Mouse (Mus musculus): Measurements from ENCODE around the gene Papolb.
A peak's percentile ranks its signal among the peaks of the same experiment; 100 is the strongest.

Papolb gene

DNA sequence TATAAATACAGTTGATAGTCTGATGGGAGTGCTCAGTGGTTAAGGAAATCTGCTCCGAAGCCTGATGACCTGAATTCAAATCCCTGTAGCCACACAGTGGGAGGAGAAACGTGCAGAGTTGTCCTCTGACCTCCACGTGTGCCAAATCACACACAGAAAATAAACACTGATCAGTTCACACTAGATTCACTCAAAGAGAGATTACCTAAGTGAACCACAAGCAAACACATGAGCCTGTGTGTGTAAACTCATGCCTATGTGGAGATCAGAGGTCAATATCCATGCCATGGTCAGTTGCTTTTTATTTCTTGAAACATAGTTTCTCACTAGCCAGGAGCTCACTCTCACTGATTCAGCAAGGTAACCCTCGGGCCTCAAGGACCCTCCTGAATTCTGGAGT, 9.5 kb downstream of the Papolb start:
- no peak for DNase-seq (ENCODE audit: low read depth, low spot score)

DNA sequence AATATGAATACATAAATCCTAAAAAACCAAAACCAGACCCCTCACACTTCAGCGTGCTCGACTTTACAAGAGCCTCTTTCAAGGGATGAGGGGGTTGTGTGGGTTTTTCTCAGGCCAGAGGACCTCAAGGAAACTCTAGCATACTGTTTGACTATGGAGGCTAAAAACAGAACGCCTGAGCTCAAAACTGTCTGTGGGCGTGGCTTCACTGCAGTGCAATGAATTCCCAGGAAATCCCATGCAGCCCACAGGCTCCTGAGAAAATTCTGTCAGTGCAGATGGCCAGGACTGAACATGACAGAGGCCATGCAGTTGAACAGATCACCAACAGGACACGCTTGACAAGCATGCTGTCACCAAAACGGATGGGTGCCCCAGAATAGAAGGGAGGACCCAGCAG, 10.9 kb downstream of the Papolb start:
- no peak for DNase-seq (ENCODE audit: low read depth, low spot score)

DNA sequence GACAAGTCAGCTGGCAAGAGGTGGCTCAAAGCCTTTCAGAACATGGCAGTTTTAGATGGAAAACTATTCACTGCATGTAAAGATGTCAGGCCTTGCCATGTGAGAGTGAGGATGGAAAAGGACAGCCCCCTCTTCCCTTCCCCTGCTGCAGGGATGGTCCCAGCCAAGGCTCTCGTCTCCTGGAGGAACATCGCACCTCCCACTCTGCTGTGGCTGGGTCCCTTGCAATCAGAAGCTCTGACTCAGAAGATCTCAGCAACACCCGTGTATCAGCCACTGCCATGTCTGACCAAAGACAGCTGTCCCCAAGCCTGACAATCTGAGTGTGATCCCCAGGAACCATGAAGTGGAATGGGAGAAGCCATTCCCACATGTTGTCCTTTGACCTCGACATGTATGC, 17.8 kb downstream of the Papolb start:
- DNase-seq (ENCODE audit: low read depth, low spot score) = no peak

DNA sequence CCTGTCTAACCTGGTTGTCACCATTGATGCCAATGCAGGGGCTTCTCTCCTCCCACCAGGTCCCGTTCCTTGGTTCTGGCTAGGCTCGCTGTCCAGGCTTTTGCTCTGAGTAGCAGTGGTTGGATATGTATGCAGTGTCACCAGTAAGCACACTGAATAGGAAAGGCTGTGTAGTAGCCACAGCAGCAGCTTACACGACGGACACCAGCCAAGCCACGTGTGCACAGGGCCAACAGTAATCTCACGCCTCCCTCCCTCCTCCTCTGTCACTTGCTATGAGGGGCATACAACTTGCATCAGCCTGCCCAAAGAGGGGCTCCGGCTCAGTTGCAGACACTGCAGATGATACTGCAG, 19.8 kb downstream of the Papolb start:
- no peak for DNase-seq (ENCODE audit: low read depth, low spot score)

DNA sequence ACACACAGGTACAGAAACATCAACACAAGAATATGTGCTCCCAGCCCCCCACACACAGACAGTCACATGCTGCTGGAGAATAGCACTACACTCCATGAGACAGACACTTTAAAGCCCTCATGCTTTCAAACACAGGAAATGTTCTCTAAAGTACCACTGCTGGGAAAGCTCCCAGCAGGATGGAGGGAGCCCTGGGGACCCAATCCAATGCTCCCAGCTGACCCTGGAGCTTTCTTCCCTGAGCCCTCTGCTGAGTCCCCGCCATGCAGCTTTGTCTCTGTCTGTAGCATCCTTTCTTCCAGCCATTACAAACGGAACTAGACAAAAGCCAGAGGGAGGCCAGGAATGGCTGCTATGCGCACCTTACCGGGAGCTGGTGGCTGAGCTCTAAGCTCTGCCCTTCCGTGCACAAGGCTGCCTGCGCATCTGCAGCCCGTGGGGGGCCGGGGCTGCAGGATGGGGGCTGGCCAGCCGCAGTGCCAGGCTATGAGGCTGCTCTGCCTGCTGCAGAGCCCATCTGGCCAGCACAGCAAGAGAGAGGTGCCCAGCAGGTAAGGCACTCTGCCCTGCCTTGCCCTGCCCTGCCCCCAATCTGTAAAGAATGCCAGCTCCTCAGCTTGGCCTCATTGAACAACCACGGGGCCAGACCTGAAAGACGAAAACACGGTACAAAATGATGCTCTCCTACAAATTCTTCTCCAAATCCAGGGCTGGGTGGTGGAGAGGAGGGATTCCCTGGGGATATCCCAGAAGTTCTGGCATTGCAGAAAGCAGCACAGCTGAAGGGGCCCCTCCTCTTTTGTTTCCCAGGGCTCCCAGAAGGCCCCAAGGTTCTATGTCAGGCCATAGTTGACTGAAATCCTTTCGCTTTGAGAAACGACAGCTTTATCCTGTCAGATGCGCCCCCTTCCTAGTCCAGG, 20.5 kb downstream of the Papolb start:
- DNase-seq (ENCODE audit: low read depth, low spot score) = no peak

DNA sequence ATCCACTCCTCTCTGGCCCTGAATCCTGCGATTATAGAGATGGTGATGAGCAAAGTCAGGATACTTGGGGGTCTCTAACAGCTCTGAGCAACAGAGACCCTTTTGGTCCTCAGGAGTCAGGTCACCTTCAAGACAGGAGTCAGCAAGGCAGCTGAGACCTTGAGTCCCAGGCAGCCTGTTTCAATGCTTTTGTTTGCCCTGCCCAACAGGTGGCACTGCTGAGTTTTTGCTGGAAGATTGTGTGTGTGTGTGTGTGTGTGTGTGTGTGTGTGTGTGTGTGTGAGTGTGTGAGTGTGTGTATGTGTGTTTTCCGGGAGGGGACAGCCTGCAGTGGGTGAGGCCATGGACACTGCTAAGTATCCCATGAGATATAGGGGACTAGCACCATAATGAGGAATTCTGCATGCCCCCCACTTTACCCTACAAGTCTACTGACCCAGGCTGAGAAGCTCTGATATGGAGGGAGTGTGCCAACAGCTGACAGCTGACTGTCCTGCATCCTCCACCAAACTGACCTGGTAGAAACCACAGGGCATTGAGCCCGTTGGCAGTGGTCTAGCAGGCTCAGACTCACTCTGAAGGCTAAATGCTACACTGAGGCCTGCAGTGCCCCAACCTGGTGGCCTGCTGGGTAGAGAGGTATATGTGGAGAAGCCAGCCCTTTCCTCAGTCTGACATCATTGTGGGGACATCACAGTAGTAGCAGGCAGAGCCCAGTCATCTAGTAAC, 24.0 kb downstream of the Papolb start:
- peak; percentile 54 for DNase-seq (ENCODE audit: low read depth, low spot score)

DNA sequence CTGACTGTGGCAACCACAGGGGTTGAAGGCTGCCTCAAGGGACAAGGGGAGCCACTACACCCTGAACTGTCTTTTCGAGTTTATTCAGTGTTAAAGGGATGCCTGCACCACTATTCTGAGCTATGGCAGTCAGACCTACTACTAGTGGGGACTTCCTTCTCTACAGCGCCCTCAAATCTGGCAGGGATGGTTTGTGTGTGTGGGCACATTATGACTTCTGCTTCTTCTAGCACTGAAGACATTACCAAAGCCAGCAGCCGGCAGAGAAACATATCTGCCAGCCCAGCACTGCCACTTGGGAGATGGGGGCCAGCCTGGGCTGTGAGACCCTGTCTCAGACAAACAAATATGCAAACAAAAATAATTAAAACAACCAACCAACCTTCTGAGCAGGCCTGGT, 25.7 kb downstream of the Papolb start:
- no peak for DNase-seq (ENCODE audit: low read depth, low spot score)

DNA sequence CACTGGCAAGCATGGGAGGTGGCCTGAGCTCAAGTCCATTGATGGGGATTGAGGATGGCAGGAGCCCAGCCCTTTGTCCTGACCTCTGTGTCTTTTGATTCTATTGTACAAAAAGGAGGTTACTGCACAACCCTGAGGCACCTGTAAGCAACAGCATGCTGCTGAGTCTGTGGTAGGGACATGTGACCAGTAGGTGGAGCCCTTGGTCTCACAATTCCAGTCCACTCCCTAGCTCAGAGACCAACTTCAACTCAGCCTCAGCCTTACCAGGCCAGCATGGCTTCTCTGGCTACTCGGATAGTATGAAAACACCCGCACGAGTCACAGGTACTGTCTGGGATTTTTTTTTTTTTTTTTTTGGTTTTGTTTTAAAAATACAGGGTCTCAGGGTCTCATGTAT, 27.5 kb downstream of the Papolb start:
- DNase-seq (ENCODE audit: low read depth, low spot score) = peak; percentile 98

DNA sequence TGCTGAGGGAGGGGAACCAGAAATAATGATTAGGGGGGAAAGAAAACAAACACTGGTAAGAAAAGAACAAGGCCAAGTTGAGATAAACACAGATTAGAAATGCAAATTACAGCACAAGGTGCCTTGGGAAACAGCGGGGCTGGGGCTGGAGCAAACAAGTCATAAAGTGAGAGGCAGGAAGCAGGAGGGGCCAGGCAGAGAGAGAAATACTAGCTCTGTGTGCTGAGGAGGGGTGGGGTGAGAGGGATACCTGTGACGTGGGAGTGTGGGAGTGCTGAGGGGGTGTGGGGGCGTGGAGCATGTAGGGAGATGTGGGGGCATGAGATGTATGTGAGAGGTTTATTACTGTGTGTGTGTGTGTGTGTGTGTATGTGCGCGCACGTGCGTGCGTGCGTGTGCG, 29.0 kb downstream of the Papolb start:
- DNase-seq (ENCODE audit: low read depth, low spot score) = no peak

DNA sequence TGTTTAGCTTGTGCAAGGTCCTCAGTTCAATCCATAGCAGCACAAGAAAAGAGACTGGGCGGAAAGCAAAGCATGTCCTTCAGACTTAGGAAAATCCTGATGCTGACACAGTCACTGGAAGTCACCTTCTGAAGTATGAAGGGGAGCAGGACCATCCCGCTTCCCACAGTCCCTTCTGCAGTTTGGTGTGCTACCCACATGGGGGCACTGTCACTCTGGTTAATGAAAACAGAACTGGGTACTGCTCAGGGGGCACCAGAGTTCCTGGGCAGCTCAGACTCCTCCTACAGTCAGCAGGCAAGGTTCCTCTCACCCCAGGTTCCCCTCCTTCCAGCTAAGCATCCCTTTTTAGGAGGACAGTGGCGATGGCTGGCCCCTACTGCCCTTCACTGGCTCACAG, 30.9 kb downstream of the Papolb start:
- DNase-seq (ENCODE audit: low read depth, low spot score) = peak; percentile 73

DNA sequence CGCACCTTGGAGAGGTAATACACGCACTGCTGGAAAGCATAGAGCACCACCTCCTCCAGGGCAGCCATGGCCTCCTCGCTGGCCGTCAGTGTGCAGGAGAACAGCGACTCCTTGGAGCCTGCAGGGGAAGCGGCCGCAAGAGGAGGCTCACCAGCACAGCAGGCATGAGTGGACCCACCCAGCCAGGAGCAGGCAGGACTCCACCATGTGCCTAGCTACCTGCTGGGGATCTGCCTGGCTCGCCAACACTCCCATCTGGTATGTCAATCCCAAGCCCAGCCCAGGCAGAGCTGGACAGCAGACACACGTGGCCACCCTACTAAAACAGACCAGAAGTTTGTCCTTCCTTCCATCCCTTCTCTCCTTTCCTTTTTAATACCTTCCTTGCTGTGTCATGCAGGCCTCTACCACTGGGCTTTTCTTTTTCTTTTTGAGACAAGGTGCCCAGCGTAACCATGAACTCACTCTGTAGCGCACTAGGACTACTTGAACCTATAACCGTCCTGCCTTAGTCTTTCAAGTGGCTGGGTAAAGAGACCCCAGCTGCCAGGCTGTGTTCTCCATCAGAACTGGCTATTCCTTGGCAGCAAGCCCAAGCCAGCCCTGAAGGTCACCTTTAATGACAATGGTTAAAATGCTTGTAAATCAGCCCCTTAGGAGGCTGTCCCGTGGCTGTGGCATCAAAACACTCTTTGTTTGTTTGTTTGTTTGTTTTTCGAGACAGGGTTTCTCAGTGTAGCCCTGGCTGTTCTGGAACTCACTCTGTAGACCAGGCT, 34.4 kb downstream of the Papolb start:
- no peak for DNase-seq (ENCODE audit: low read depth, low spot score)

DNA sequence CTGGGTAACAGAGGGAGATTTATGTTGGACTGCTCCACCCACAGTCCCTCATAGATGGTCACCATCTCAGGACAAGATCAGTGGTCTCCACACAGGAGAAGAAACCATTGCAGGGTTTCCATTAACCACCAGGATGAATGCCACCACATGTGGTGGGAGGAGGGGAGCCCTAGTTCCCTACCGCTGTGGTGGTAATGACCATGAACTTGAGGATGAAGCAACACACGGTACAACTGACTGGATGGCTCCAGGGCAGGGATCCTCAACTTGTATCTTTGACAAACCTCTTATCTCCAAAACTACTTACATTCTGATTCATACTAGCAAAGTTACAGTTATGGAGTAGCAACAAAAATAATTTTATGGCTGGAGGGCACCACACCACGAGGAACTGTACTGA, 36.6 kb downstream of the Papolb start:
- no peak for DNase-seq (ENCODE audit: low read depth, low spot score)

DNA sequence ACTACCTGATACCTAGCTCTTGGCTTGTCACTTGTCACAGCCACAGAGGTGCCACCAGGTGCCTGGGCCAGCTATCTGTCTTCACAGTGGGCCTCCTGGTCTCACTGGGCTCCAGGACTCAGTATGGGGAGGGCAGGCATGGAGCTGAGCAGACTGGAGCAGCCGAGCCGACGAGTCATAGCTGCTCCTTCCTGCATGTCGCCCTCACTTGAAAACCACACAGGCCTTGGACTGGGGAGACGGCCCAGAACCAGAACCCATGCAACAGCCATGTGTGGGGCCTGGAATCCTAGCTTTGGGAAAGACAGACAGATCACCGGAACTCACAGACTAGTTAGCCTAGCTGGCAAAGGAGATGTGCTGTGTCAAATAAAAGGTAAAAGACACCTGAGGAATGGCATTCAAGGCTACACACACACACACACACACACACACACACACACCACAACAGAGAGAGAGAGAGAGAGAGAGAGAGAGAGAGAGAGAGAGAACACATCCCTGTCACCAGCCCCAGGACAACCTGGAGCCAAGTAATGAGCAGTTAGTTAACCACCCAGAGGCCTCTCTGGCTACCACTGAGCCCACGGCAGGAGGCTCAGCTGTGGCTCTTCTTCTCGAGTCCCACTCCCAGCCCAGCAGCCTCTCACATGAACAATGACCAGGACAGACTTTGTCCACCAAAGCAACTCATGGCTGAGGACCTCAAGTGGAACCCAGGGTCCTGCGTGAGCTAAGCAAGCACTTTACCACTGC, 39.7 kb downstream of the Papolb start:
- DNase-seq (ENCODE audit: low read depth, low spot score) = peak; percentile 74

DNA sequence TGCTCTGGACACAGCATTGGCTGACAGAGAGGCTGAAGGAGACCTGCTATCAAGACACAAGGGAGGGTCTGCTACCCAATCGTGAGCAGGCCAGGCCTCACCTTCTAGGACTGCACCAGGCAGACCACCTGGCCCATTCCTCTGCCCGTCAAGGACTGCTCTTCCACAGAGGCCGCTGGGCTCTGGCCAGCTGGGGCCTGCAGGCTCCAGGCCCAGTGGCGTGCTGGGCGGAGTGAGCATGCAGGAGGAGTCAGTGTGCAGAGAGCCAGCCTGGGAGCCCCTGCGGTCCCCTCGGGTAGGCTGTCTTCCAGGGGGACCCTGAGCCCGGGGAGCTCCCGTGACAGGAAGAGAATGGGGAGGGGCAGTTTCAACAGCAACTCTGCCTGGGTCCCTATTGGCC, 43.2 kb downstream of the Papolb start:
- no peak for DNase-seq (ENCODE audit: low read depth, low spot score)

DNA sequence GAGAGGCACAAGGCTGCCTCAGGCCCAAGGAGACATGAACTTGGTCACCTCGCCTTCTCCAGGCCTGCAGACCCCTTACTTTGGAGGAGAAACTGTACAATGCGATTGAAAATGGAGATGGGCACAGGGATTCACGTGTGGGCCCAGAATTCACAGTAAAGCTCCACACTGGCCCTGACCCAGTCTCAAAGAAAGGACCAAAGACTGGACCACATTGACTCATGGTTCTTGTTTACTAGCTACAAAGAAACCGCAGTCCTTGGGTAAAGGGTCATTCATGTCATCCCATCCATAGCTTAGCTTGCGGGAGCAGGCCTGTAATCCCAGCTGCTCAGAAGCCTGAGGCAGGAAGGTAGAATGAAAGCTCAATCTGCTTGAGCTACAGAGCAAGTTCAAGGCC, 46.3 kb downstream of the Papolb start:
- no peak for DNase-seq (ENCODE audit: low read depth, low spot score)

DNA sequence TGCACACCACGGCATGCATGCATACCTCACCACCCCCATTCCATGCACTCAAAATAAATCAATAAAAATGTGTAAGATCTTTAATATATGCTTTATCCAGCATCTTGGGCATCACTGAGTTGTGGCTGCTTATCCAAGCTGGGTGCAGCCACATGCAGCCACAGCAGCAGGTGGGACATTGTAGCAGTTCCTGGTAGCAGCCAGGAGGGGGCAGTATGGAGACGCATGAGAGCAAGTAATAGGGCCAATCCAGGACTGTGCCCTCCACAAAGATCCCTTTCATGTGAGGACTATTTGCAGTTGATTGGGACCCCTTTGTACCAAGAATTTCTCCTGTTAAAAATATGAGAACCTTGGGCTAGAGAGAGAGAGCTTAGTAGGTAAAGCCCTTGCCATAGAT, 47.4 kb downstream of the Papolb start:
- peak; percentile 73 for DNase-seq (ENCODE audit: low read depth, low spot score)

DNA sequence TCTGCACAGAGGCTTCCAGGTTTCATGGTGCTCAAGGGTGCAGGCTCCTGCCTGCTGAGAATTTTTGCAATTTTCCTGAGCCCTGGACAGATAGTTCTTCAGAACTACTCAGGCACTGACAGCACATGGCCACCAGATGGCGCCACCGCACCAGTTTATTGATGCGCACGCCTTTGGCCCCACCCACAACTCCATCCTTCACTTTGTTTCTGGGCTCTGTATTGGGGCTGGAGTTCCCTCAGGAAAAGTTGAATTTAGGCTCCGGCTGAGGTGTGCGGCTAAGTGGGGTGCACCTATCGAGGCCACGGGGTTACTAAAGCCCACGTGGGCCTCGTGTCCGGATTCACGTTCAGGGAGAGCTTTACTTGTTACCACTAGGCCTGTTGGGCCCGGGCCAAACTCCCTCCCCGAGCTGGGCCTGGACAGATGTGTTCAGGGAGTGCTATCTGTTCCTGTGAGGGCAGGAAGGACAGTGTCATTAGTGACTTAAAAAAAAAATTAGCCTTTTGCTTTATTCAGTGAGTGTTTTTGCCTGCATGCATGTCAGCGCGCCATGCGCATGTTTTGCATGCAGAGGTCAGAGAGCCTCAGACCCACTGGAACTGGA, 50.9 kb downstream of the Papolb start:
- peak; percentile 97 for DNase-seq (ENCODE audit: low read depth, low spot score)

DNA sequence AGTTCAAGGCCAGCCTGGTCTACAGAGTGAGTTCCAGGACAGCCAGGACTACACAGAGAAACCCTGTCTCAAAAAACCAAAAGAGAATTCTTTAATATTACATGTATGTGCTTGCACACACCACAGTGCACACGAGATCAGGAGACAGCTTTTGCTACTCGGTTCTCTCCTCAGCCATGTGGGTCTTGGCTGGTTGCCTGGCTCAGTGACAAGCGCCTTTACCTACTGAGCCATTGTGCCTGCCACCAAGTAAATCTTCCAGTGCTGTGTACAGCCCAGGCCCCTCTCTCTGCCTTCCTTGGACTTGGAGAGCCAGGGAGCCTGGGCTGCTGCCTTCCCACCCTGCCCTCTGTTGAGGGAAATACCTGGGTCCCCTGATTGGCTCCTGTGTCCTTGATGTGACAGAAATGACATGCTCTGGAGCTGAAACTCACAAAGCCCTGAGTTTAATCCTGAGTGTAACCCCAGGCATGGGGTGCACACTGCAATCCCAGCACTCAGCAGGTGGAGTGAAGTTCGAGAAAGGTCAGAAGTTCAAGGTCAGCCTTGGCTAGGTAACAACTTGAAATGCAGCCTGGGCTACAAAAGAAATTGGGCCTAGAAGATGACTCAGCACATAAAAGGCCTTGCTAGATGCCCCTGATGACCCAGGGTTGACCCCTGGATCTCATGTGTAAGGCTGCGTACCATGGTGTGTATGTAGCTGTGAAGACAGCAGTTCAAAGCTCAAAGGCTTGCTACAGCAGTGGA, 51.8 kb downstream of the Papolb start:
- no peak for DNase-seq (ENCODE audit: low read depth, low spot score)

DNA sequence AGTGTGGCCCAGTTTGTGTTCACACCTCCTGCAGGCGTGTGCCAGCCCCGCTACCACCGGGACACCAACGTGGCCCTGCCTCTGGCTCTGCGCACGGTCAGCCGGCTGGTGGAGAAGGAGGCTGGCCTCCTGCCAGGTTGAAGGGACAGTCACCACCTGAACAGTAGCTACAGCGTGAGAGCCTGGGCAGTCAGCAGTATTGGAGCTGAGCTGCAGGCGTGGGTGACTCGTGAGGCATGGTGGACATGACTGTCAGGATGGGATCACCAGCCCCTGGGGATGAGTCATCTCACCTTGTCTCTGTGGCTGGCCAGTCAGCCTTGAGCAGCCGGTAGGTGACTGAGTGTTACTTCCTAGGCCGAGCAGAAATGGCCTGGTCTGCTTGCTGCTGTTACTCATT, 52.5 kb downstream of the Papolb start:
- DNase-seq (ENCODE audit: low read depth, low spot score) = peak; percentile 77
